Mouse (Mus musculus) CH12.LX (cell line): ENCODE measurements around the gene Cfap157. TPM values are rescaled to one million over a fixed set of nuclear protein-coding genes. Genes with fewer than 3 reads are reported as not detected.

Experiments used
- DNase-seq: peaks from one replicate; pipeline ENCODE4 v3.0.0-alpha.2; 2013; ENCODE audit errors: extremely low read depth
- H3K27ac ChIP-seq: 2 replicates; pipeline ENCODE4 v1.5.1; 2012; ENCODE audit warnings: low read depth, mild to moderate bottlenecking, control low read depth, moderate library complexity; ENCODE audit not compliant: insufficient read depth
- H3K27me3 ChIP-seq: replicated peaks from 2 replicates; pipeline ENCODE3; 2012; ENCODE audit warnings: inconsistent platforms
- H3K36me3 ChIP-seq, 2 experiments: replicated peaks in 1 of 2; 2 replicates each; pipeline versions ENCODE3 to v1.6.1; 2012; ENCODE audit warnings: inconsistent platforms in 1 of 2, low read length in 1 of 2, mild to moderate bottlenecking in 1 of 2, mixed read lengths in 1 of 2, moderate library complexity in 1 of 2; ENCODE audit not compliant: control insufficient read depth in 1 of 2, insufficient read depth in 1 of 2
- H3K4me1 ChIP-seq, 2 experiments: 2 replicates each; pipeline ENCODE4 v1.6.1; 2012; ENCODE audit warnings: inconsistent platforms in 1 of 2, moderate library complexity in 1 of 2; ENCODE audit not compliant: insufficient read depth in 2 of 2, control insufficient read depth in 1 of 2
- H3K4me2 ChIP-seq: 2 replicates; pipeline ENCODE4 v1.6.1; 2012; ENCODE audit warnings: low read depth, mild to moderate bottlenecking, control low read depth; ENCODE audit not compliant: poor library complexity, insufficient read depth, severe bottlenecking
- H3K4me3 ChIP-seq, 3 experiments: fragments of 150-350 bp in 1 of 3; sonication (generic) in 1 of 3; replicated peaks in 1 of 3; 2 replicates each; pipeline versions ENCODE3 to v1.5.1; 2011 to 2012; ENCODE audit warnings: low read depth in 2 of 3, low read length in 2 of 3, mild to moderate bottlenecking in 2 of 3, moderate library complexity in 2 of 3, control low read depth in 1 of 3, improper control_type of control experiment in 1 of 3, inconsistent platforms in 1 of 3, mixed read lengths in 1 of 3; ENCODE audit not compliant: poor library complexity in 1 of 3
- H3K79me2 ChIP-seq: replicated peaks from 2 replicates; pipeline ENCODE4 v1.6.1; 2012; ENCODE audit warnings: mild to moderate bottlenecking, moderate library complexity; ENCODE audit not compliant: control insufficient read depth, poor library complexity, insufficient read depth, severe bottlenecking; ENCODE audit errors: extremely low read depth
- H3K9ac ChIP-seq: 2 replicates; pipeline ENCODE4 v1.6.1; 2012; ENCODE audit warnings: low read depth, mild to moderate bottlenecking, control low read depth, moderate library complexity; ENCODE audit not compliant: insufficient read depth
- H3K9me3 ChIP-seq: replicated peaks from 2 replicates; pipeline ENCODE3; 2012; ENCODE audit warnings: low read length, inconsistent platforms, mixed read lengths
- CHD1 ChIP-seq: IDR thresholded peaks from 2 replicates; pipeline ENCODE4 v1.6.1; 2012; ENCODE audit warnings: low read depth, low read length, improper control_type of control experiment, inconsistent platforms
- CHD2 ChIP-seq: IDR thresholded peaks from 2 replicates; pipeline ENCODE4 v1.6.1; 2011; ENCODE audit warnings: low read length, improper control_type of control experiment
- E2F4 ChIP-seq: IDR thresholded peaks from 2 replicates; pipeline ENCODE4 v1.6.1; 2011; ENCODE audit warnings: low read depth, low read length, improper control_type of control experiment; ENCODE audit not compliant: insufficient replicate concordance
- ELF1 ChIP-seq: IDR thresholded peaks from 2 replicates; pipeline ENCODE4 v1.6.1; 2014; ENCODE audit warnings: low read depth, mild to moderate bottlenecking, inconsistent platforms, low read length, improper control_type of control experiment
- GABPA ChIP-seq: IDR thresholded peaks from 2 replicates; pipeline ENCODE4 v1.6.1; 2012; ENCODE audit warnings: low read depth, low read length, improper control_type of control experiment, inconsistent platforms; ENCODE audit not compliant: insufficient replicate concordance
- HCFC1 ChIP-seq: IDR thresholded peaks from 2 replicates; pipeline ENCODE4 v1.6.1; 2012; ENCODE audit warnings: low read depth, mild to moderate bottlenecking, inconsistent platforms, low read length, improper control_type of control experiment
- JUN ChIP-seq: IDR thresholded peaks from 2 replicates; pipeline ENCODE4 v1.6.1; 2011; ENCODE audit warnings: low read depth, mild to moderate bottlenecking, low read length, improper control_type of control experiment, moderate library complexity; ENCODE audit not compliant: insufficient read depth
- JUND ChIP-seq: conservative IDR thresholded peaks from 2 replicates; pipeline ENCODE4 v1.6.1; 2011; ENCODE audit warnings: low read depth, low read length, improper control_type of control experiment
- KAT2A ChIP-seq: IDR thresholded peaks from 2 replicates; pipeline ENCODE4 v1.6.1; 2012; ENCODE audit warnings: low read length, improper control_type of control experiment, inconsistent platforms; ENCODE audit not compliant: insufficient replicate concordance
- MAFK ChIP-seq: IDR thresholded peaks from 2 replicates; pipeline ENCODE4 v1.6.1; 2011; ENCODE audit warnings: low read length, improper control_type of control experiment; ENCODE audit not compliant: insufficient replicate concordance
- MAX ChIP-seq: IDR thresholded peaks from 2 replicates; pipeline ENCODE4 v1.6.1; 2011; ENCODE audit warnings: low read length, improper control_type of control experiment
- MXI1 ChIP-seq: IDR thresholded peaks from 2 replicates; pipeline ENCODE4 v1.6.1; 2011; ENCODE audit warnings: mild to moderate bottlenecking, low read depth, low read length, improper control_type of control experiment
- NELFE ChIP-seq: IDR thresholded peaks from 2 replicates; pipeline ENCODE4 v1.6.1; 2011; ENCODE audit warnings: low read depth, low read length, improper control_type of control experiment
- NRF1 ChIP-seq: IDR thresholded peaks from 2 replicates; pipeline ENCODE4 v1.6.1; 2014; ENCODE audit warnings: low read depth, mild to moderate bottlenecking, inconsistent platforms, low read length, improper control_type of control experiment, moderate library complexity
- POLR2A ChIP-seq: IDR thresholded peaks from 2 replicates; pipeline ENCODE4 v1.6.1; 2011; ENCODE audit warnings: low read depth, mild to moderate bottlenecking, improper control_type of control experiment, low read length
- RAD21 ChIP-seq: IDR thresholded peaks from 2 replicates; pipeline ENCODE4 v1.6.1; 2011; ENCODE audit warnings: low read depth, mild to moderate bottlenecking, low read length, improper control_type of control experiment, moderate library complexity
- RCOR1 ChIP-seq: conservative IDR thresholded peaks from 2 replicates; pipeline ENCODE4 v1.6.1; 2012; ENCODE audit warnings: low read depth, mild to moderate bottlenecking, inconsistent platforms, low read length, improper control_type of control experiment
- SIN3A ChIP-seq: IDR thresholded peaks from 2 replicates; pipeline ENCODE4 v1.6.1; 2012; ENCODE audit warnings: low read length, improper control_type of control experiment, inconsistent platforms
- SMC3 ChIP-seq: IDR thresholded peaks from 2 replicates; pipeline ENCODE4 v1.6.1; 2011; ENCODE audit warnings: low read depth, low read length, improper control_type of control experiment
- TCF12 ChIP-seq: IDR thresholded peaks from 2 replicates; pipeline ENCODE4 v1.6.1; 2014; ENCODE audit warnings: low read depth, mild to moderate bottlenecking, inconsistent platforms, low read length, improper control_type of control experiment
- USF1 ChIP-seq: IDR thresholded peaks from 2 replicates; pipeline ENCODE4 v1.6.1; 2014; ENCODE audit warnings: low read depth, mild to moderate bottlenecking, inconsistent platforms, low read length, improper control_type of control experiment
- dilution Hi-C: fragments of 300-500 bp; cut with MboI; formaldehyde crosslinking; loops from 2 replicates; pipeline ENCODE4 v1.14.3; 2020; ENCODE audit warnings: low sequenced_read_pairs; ENCODE audit not compliant: extremely low pct_unique_long_range_greater_than_20kb, extremely low pct_ligation_motif_present
- in situ Hi-C: fragments of 300-500 bp; cut with MboI; formaldehyde crosslinking; loops from 3 replicates; pipeline ENCODE4 v1.14.3; 2019; ENCODE audit warnings: low sequenced_read_pairs, low pct_ligation_motif_present, low pct_unique_long_range_greater_than_20kb, mixed read lengths
- polyA plus RNA-seq: library from polyadenylated mRNA; unstranded; fragments of >175 nt; gene quantifications from 2 replicates; pipeline ENCODE4 v1.2.1, GENCODE M21; 2012; ENCODE audit warnings: low read depth; ENCODE audit not compliant: insufficient read length
- total RNA-seq, 2 experiments: library from RNA; depleted of rRNA; stranded (reverse); fragments of 300-350 nt in 1 of 2; fragments of >200 nt in 1 of 2; gene quantifications; 2 replicates each; pipeline ENCODE4 v1.2.3; 2012 to 2014

Gene Cfap157
- total and polyA plus RNA-seq, 3 experiments: 0.23 TPM; not detected in 2

DNA sequence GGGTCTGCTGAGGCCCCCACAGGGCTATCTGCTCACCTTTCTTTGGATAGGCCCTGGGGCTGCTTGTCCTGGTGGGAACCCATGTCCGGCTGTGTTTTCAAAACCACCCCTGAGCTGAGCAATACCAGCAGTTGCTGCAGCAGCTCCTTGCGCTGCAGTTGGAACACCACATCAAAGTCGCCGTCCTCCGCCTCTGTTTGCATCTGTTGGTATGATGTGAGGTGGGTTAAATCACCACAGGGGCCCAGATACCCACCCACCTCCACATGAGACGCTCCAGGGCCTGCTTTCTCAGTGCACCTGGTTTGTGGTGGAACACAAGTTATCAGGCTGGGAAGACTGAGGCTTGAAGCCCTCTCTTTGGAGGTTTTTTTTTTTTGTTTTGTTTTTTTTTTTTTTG, 6.1 kb downstream of the Cfap157 start:
- DNase-seq: no peak
- Histone ChIP-seq H3K79me2 (no peaks in the 10 kb centered on the region), H3K9me3 (no peaks in the 10 kb centered on the region), H3K27ac (no peak overlapping the region), H3K4me2 (no peak overlapping the region), H3K9ac (no peak overlapping the region), H3K4me3 (no peak overlapping the region), H3K36me3 (peaks cover 0 to 23% of the 10 kb centered on the region in 2 experiments), H3K4me1 (peaks cover 7 to 30% of the 10 kb centered on the region in 2 experiments), H3K27me3 (peaks cover 10% of the 10 kb centered on the region)
- TF ChIP-seq CHD2 (no peak), HCFC1 (no peak), RAD21 (no peak), USF1 (no peak), RCOR1 (no peak), MAX (no peak), JUN (no peak), JUND (no peak)
- dilution Hi-C loops (no loop called here), in situ Hi-C loops (loop anchor here (5.0 to 10.0 kb wide), 2 partner anchors 74 to 157 kb away; no protein-coding TSS in a partner anchor)

DNA sequence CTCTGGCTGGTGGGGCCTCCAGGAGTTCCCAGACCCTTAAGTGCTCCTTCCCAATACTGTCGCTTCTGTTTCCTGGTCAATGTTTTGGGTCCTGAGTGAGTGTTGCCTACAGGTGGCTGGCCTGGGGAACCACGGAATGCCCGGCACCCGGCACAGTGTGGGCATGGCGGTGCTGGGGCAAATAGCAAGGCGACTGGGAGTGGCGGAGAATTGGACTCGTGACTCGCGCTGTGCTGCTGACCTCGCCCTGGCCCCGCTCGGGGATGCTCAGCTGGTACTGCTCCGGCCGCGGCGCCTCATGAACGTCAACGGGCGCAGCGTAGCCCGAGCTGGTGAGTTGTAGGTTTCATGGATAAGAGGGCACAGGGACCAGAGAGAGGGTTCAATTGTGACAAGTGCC, 8.0 kb downstream of the Cfap157 start:
- peaks cover 0 to 23% of the 10 kb centered on the region in 2 experiments for H3K36me3 ChIP-seq
- H3K4me1 ChIP-seq: peaks cover 18 to 27% of the 10 kb centered on the region in 2 experiments
- in situ Hi-C loops: loop anchor here (5.0 to 10.0 kb wide), 2 partner anchors 76 to 159 kb away; no protein-coding TSS in a partner anchor
- peak overlapping the region; percentile 22; the same call in 1 of the 2 replicates for H3K9ac ChIP-seq
- H3K4me2 ChIP-seq: peak overlapping the region; percentile 44
- dilution Hi-C loops: no loop called here
- no peak overlapping the region for H3K27ac ChIP-seq
- TF ChIP-seq E2F4 (no peak), CHD1 (no peak), MAFK (no peak), SMC3 (no peak)
- no peaks in the 10 kb centered on the region for H3K9me3 ChIP-seq
- peak overlapping the region in 2 of 3 experiments; percentile 60 to 71 for H3K4me3 ChIP-seq
- DNase-seq: no peak
- H3K27me3 ChIP-seq: peaks cover 10% of the 10 kb centered on the region
- no peaks in the 10 kb centered on the region for H3K79me2 ChIP-seq

DNA sequence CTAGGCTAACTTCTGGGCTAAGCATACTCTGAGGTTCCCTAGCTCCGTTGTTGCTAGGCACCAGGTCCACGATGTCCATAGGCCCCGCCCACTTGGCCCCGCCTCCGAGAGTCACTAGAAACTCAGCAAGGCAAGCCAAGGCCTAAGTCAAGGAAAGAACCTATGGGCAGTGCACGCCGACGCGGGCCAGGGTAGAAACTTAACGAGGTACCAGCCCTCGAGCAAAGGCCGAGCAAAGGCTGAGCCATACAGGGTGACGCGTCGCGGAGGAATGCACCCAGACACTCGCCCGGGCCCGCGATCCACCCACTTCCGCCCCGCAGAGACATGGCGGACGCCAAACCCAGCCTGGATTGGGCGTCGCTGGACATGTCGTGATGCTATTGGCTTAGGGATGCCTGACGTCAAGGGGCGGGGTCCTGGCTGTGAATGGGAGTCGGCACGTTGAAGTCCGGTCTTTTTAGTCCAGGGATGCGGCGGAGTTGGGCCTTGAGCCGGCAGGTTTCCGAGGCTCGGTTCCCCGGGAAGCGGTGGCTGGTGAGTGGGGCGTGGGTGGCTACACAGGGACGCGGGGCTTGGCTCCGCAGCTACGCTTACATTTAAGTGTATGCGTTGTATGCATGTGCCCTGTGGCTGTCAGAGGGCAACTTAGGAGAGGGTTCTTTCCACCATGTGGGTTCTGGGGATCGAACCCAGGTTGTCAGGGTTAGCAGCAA, 8.7 kb downstream of the Cfap157 start, which contains the start of the genes Ttc16 and Ptrh1:
Gene Ttc16 (minus strand): TSS at position 275 of the 716 bp plus-strand sequence.
Gene Ptrh1 (plus strand): TSS at position 428 of the 716 bp plus-strand sequence.
- peak within 1 kb of the TSS; percentile 60 to 71 (median 71) for H3K4me3 ChIP-seq
- H3K79me2 ChIP-seq: no peaks in the 10 kb centered on the region
- peak within 1 kb of the TSS; percentile 22; the same call in 1 of the 2 replicates for H3K9ac ChIP-seq
- peak; percentile 97 for DNase-seq
- H3K27me3 ChIP-seq: peaks cover 10% of the 10 kb centered on the region
- TF ChIP-seq ELF1 (peak; percentile 99), KAT2A (peak; percentile 72; the same call in 1 of the 2 replicates), TCF12 (peak; percentile 52), MXI1 (peak; percentile 92), SIN3A (peak; percentile 85), JUN (no peak), E2F4 (no peak), NRF1 (peak; percentile 70), HCFC1 (peak; percentile 88), MAX (0 out of 2 replicates have a peak, but pooled peaks have one; percentile 31), NELFE (peak; percentile 56), GABPA (no peak), JUND (no peak), CHD2 (peak; percentile 43; the same call in 1 of the 2 replicates), POLR2A (peak; percentile 78)
- H3K36me3 ChIP-seq: peaks cover 0 to 21% of the 10 kb centered on the region in 2 experiments
- no peaks in the 10 kb centered on the region for H3K9me3 ChIP-seq
- H3K4me1 ChIP-seq: peaks cover 18 to 23% of the 10 kb centered on the region in 2 experiments
- dilution Hi-C loops (no loop called here), in situ Hi-C loops (loop anchor here (5.0 to 10.0 kb wide), 2 partner anchors 77 to 159 kb away; no protein-coding TSS in a partner anchor)
- peak within 1 kb of the TSS; percentile 43; the same call in 1 of the 2 replicates for H3K27ac ChIP-seq
- peak within 1 kb of the TSS; percentile 83 for H3K4me2 ChIP-seq
